Mouse (Mus musculus): ENCODE measurements around the gene Eif5. TPM values are rescaled to one million over a fixed set of nuclear protein-coding genes. Genes with fewer than 3 reads are reported as not detected.
"Not testable (repeated sequence)": the region's sequence is repeated elsewhere in the genome, so short reads cannot be mapped to it uniquely, and the experiment has no call there.

Gene Eif5
- total RNA-seq (2021): 100 to 1,000 TPM; 254 to 262 TPM
- long read RNA-seq, full-length matches to known transcripts: 435 of 534 reads
- long read RNA-seq, partial matches to known transcripts: 59 of 534 reads
- long read RNA-seq, other reads (novel, unspliced or antisense): 40 of 534 reads

DNA sequence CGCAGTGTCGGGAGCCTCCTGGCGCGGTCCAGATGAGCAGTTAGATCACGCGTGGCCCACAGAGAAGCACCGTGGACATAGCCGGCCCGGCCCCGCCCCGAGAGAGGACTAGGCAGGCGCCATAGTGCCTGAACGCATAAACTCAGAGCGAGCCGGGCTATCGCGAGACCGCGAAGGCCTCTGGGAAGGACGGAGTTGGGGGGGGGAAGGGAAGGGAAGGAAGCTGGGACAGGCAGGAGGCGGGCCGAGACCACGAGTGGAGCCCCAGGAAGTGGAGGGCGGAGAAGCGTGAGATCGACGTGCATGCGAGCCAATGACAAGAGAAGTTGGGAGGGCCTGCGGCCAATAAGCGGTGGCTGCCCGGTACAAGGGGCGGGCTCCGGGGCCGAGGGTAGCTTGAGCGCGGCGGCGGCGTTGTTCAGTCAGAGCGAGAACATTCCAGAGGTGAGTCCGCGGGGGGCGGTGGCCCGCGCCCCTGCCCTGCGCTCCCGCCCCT lies at the start of gene Eif5:
Eif5 (plus strand) TSS at position 221 of the 496 bp plus-strand sequence.
- peak; percentile 99 to 100 for DNase-seq (ENCODE audit: low spot score in 2 of 2)

DNA sequence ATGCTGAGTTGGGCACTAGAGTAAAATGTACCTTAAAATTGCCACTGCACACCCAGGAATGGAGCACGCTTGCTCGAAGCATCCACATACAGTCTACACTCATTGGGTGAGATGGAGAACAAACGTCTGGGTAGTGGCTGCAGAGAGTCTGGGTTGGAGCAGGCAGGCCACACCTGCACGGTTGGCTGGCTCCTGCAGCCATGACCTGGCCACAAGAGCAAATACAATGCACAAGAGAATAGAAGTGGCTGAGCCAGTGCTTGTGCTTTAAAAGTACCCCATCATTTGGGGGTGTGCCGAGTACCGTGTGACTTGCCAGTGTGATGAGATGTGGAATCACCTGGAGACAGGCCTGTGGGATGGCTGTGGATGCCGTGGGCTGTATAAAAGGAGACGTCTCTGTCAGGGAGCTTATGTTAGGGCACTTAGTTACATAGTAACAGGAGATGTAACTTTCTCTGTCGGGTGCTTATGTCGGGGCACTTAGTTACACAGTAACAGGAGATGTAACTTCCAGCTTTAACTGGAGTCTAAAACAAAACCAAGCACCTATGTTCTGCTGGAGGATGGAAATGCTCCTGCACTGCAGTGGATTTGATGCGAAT lies 48.5 kb upstream of the Eif5 start:
- no peak for DNase-seq (ENCODE audit: low spot score in 2 of 2)

DNA sequence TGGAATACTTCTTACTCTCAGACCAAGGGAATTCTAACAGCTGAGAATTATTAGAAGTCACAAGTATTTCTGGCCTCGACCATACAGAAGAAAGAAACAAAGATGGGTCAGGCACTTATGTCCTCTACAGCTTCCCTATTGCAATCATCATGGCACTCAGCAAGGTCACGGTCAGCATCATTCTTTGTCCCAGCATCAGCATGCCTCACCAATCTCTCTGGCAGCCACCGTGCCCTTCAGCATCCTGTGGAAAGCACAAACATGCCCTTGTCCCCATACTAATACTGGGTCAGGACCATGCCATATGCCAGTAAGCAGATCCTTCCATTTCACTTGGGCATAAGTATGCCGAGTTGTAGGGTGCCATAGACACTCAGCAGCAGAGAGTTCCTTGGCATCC lies 42.9 kb upstream of the Eif5 start:
- no peak for DNase-seq (ENCODE audit: low spot score in 2 of 2)

DNA sequence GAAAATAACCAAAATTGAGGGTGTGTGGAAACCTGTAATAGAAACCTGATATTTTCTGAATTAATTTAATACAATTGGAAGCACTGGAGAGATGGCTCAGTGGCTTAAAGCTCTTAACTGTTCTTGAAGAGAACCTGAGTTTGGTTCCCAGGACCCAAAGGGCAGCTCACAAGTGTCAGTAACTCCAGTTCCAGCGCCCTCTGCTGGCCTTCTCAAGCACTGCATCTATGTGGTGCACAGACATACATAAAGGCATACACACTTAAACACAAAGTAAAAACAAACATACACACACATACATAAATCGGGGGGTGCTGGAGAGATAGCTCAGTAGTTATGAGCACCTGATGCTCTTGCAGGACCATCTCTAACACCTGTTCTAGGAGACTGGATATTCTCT lies 40.7 kb upstream of the Eif5 start:
- DNase-seq (ENCODE audit: low spot score in 2 of 2): no peak

DNA sequence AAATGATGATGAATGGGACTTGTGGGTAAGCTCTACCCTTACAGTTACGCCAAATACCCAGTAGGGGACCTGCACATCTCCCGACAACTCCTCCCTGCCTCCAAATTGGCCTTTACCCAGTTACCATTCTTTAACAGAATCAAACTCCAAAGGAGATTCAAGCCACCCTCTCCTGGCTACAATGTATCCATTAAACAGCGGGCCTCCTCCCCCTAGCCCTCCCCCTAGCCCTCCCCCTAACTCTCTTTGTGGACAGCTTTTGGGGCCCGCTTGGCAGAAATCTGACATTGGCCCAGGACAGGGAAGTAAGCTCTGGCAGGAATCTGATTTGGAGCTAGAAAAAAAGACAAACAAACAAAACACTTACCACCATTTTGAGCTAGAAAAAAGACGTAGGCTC lies 38.2 kb upstream of the Eif5 start:
- DNase-seq (ENCODE audit: low spot score in 2 of 2): no peak

DNA sequence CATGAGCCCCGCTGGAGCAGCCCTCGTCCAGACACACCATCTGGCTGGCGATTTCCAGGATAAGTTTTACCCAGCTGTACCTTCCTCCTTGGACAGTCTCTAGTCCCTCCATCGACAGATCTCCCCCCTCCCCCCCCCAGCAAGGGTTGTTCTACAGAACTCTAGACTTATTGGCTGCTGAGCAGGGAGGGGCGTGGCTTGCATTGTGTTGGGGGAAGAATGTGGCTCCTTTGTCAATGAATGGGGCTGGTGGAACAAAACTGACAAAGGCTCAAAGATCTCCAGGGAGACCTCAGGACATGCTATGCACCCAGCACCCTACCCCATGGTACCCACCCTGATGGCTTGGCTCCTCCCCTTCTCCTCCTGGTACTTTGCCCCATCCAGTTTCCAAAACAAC lies 37.1 kb upstream of the Eif5 start:
- no peak for DNase-seq (ENCODE audit: low spot score in 2 of 2)

DNA sequence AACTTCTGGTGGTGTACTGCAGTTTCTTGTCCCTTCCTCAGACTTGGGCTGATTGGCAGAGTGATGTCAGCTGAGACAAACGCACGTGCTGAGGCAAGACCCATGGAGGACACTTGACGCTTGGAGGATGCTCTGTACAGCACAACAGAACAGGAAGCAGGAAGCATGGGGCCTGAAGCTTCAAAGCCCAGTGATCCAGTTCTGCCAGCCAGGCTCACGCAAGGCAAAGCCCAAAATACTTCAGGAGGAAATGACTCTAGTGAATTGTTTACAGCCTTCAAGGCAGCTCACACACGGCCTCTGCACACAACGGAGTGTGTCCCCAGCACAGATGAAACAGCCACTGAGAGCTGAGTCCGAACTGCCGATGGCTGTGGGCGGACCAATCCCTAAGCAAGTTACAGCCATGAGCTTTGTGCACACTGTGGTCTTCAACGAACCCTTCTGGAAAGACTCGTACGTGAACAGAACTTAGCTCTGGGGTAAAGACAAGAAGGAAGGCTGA lies 34.7 kb upstream of the Eif5 start:
- DNase-seq (ENCODE audit: low spot score in 2 of 2): no peak

DNA sequence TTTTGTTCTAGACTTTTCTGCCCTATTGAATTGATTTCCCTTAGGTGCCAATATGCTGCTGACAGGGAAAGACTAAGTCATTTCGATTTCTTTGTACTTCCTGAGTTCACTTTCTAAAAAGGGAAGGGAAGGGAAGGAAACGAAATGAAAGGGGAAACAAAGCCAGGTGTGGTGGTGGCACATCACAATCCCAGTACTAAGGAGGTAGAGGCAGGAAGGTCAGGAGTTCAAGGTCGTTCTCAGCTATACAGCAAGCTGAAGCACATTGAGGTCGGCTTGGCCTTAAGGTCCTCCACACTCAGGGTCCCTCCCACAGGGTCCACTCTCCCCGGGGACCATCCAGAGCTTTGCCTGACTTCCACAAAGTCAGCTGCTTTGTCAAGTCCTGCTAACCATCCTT lies 34.2 kb upstream of the Eif5 start:
- no peak for DNase-seq (ENCODE audit: low spot score in 2 of 2)

DNA sequence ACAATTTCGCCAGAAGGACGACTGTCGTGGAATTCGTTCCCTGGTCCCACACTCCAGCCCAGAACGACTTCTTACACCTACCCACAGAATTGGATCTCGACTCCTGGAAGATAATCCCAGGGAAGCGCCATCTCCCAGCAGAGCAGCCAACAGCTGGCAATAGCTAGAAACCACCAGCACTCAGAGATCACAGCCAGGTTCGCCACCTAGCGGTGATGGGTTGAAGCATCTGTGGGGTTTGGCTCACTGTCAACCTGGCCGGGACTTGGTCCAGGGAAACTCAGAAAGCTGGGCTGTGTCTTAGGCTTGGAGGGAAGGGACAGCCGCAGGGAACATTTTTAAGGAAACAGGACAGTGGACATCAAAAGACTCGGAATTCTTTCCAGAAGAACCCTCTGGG lies 32.9 kb upstream of the Eif5 start:
- DNase-seq (ENCODE audit: low spot score in 2 of 2): peak; percentile 89 to 97

DNA sequence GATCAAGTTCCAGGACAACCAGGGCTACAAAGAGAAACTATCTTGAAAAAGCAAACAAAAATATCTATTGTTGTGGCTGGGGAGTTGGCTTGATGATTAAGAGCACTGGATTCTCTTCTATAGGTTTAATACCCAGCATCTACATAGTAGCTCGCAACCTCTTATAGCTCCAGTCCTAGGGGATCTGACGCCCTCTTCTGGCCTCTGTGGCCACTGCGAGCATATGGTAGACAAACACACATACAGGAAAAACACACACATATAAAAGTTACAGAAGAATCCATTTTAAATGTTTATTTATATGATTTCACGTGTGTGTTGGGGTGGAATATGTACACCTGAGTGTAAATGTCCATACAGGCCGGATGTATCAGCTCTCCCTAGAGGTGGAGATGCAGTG lies 30.8 kb upstream of the Eif5 start:
- DNase-seq (ENCODE audit: low spot score in 2 of 2): no peak

DNA sequence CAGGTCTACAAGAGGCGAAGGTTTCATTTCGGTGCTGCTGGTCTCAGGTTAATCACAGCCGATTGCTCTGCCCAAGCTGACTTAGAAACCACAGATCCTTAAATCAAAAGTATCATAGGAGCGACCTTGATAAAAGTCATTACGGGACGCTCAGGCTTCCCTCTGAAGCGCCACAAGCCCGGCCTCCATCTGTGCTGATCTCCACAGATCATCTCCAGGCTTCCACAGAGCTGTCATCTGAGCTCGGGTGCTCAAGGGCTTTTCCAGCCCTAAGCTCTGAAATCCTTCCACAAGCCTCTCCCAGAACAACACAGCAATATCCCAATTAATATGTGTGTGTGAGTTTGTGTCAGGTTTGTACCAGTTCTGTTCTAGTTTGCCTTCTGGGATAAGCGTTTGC lies 29.9 kb upstream of the Eif5 start:
- no peak for DNase-seq (ENCODE audit: low spot score in 2 of 2)

DNA sequence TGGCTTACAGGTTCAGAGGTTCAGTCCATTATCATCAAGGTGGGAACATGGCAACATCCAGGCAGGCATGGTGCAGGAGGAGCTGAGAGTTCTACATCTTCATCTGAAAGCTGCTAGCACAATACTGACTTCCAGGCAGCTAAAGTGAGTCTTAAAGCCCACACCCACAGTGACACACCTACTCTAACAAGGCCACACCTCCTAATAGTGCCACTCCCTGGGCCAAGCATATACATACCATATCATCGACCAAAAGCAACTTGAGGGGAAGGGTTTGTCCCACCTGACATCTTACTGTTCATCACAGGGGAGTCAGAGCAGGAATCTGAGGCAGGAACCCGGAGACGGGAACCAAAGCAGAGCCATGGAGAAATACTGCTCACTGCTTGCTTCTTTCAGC lies 29.4 kb upstream of the Eif5 start:
- DNase-seq (ENCODE audit: low spot score in 2 of 2): not testable (repeated sequence)

DNA sequence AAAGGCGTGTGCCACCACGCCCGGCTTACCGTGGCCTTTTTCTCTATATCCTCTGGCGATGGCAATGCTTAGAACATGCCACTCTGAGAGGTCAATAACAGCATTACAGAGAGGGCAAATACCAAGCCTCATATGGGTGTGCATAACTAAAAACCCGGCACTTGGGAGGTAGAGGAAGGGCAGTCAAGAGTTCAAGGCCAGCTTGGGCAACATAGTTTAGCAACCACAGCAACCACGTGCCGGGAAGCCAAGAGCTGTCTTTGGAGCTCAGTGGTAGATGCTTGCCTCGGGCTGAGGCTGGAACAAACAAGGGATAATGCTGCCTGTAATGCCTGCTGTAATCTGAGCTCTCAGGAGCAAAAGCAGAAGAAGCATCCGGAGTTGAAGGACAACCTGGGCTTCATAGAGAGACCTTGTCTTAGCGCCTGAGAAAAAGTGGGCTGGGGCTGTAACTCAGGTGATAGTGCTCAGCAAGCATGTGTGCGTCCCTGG lies 25.2 kb upstream of the Eif5 start:
- no peak for DNase-seq (ENCODE audit: low spot score in 2 of 2)

DNA sequence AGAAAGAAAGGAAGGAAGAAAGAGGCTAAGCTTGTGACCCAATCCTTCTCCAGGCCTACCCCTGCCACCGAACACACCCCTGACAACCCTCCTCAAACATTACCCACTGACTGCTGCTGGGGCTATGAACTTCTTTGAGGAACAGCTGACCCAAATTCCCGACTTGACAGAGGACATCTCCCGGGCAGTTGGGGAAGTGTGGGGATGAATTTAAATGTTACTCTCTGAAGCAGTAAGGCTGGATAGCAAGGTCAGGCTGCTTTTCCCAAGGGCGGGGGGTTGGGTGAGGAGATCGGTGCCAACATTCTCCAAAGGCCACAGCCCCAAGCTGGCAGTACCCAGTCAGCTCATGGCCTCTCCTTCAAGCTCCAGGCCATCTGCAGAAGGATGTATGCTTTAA lies 24.1 kb upstream of the Eif5 start:
- peak; percentile 35 to 47 for DNase-seq (ENCODE audit: low spot score in 2 of 2)

DNA sequence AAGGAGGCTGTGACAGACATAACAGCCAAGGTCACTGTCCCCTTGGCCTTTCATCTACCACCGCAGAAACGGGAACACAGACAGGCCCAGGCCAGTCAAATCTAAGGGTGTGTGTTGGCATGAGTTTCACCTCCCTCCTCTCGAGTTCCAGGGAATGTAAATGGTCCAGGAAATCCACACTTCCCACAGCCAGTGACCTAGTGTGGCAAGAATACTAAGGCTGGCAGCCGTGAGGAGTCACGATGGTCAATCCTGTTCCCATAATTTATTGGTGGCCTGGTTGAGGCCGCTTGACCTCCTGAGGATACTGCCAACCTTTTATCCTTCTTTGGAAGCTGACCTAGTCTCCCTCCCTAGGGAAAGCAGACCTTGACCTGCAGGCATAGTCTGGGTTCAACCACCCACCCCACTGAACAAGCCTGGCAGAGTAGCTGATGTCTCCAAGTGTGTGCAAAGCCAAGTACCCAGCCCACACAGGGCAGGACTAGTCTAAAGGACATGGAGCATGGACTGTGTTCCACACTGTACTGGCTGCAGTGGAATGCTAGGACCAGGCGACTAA lies 23.5 kb upstream of the Eif5 start:
- no peak for DNase-seq (ENCODE audit: low spot score in 2 of 2)

DNA sequence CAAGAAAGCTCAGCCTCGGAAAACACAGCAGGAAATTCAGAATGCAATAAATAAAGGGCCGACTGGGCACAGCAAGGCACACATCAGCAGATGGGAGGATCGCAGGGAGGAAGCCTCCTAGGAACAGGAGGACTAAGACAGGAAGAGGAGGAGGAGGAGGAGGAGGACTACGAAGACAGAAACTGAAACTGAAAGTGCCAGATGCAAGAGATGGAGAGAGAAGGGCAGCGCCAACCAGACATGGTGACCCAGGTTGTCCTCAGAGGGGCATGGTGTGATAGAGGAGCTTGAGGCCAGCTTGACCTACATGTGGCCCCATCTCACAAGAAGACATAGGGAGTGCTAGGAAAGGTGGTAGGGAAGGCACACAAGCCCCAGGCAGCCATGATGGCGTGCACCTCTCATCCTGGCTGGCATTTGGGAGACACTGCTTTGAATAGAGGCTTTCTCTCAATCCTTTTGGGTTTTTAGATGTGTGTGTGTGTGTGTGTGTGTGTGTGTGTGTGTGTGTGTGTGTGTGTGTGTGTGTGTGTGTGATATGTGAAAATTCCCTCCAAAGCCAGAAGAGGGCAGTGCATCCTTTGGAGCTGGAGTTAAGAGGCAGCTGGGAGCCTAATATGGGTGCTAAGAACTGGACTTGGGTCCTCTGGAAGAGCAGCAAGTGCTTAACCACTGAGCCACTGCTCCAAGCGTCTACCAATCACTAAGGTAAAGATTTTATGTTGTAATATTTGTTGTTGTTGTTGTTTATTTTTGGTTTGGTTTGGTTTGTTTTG lies 22.8 kb upstream of the Eif5 start:
- DNase-seq (ENCODE audit: low spot score in 2 of 2): no peak

DNA sequence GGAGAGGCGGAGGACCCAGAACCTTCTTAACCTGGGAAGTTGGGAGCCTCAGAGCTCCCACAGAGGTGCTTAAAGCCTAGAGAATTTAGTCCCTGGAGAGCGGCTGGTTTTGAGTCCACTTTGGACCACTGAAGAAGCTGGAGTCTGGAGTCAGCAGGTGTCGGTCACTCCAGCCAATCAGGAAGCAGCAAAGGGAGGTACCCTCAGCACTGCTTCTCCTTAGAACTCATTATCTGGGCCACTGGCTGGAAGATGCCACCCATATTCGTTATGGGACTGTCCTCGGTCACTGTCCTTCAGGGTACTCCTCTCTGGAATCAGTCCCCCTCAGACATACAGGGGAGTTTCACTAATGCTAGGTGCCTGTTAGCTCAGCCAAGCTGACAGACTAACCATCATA lies 21.9 kb upstream of the Eif5 start:
- no peak for DNase-seq (ENCODE audit: low spot score in 2 of 2)

DNA sequence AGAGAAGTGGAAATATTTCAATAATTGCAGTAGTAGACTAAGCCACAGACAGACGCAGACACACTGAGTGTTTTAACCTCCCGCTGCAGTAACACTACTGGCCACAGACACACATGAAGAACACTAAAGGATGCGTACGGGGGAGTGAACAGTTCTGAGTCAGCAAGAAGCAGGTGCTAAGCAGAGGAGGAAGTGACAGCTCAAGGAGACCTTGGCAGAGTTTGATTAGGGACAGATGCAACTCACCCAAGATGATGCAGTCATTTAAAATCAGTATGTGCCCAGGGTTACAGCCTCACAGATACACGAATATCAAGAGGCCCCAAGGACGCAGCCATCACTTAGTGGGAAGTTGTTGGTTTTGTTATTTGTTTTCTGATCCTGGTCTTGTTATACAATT lies 21.0 kb upstream of the Eif5 start:
- DNase-seq (ENCODE audit: low spot score in 2 of 2): no peak

DNA sequence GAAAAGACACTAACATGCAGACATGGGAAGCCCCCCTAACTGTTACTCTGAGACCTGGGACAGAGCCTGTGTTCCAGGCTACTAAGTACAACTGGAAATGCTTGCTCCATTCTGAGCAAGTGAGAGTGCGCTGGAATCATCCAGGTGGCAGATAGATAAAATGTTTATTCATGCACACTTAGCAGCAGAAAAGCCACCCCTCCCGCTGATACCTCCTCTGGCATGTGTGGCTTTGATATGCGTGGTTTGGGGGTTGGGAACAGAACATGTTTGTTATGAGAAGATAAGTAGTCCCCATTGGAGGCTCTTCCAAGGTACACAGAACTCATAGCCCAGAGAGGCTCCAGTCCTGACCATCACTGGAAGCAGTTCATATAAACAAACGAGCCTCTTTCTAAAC lies 19.9 kb upstream of the Eif5 start:
- DNase-seq (ENCODE audit: low spot score in 2 of 2): no peak

DNA sequence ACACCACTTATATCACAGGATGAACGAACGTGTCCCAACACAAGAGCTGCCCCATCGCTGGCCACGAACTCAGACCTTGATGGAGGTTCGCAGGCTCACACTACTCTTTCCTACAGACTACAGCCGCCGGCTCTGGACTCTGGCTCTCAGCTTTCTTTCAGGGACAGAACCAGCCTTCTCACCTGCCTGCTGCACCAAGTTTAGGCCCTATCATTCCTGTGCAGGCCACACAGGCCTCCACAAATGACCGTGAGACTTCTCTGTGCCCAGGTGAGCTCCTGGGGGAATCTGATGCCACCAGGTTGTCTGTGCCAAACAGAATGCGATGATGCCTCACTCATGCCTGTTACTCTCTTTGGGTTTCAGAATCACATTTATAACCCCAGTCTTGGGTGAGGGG lies 19.4 kb upstream of the Eif5 start:
- no peak for DNase-seq (ENCODE audit: low spot score in 2 of 2)

DNA sequence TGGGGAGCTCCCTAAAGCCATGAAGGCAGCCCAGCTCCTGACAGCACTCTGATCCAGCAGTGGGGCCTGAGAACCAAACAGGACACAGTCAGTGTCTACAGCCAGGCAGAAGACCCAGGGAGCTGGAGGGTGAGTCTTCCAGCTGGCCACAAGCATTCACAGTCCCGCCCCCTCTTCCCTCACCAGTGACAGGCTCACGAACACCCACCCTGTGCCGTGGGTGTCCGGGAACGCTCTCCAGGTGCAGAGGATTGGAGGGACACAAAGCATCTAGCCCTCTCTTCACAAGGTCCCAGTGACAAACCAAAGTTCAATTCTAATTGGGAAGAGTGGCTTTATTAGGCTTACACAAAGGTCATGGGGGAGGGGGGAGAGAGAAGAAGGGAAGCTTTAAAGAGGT lies 18.0 kb upstream of the Eif5 start:
- DNase-seq (ENCODE audit: low spot score in 2 of 2): no peak

DNA sequence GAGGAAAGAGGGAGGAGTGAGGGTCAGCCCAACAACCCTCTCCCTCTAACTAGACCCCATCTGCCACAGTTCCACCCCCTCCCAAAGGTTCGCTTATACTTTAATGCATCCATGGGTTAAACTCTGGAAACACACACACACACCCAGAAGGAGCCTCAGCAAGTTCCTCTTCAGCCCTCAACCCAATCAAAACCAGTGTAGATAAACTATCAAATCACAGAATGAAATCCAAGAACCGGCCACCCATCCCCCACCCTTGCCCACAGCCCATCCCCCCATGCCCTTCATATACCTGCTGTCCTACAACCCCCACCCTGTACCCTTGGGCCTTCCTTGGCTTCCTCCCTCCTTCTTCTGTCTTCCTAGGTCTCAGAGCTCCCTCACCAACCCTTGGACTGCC lies 16.8 kb upstream of the Eif5 start:
- no peak for DNase-seq (ENCODE audit: low spot score in 2 of 2)
